Mouse (Mus musculus) stomach, embryonic 15.5 days (tissue): ENCODE measurements around the gene Nipa2. TPM values are rescaled to one million over a fixed set of nuclear protein-coding genes. Genes with fewer than 3 reads are reported as not detected.

Experiments used
- ATAC-seq: fragments of 200-750 bp; cut with Nextera tagmentation; 2 replicates; pipeline ENCODE4 v1.8.0; 2017; ENCODE audit warnings: low read depth, moderate number of reproducible peaks, moderate TSS enrichment; ENCODE audit not compliant: insufficient read depth, low FRiP score
- H3K27ac ChIP-seq: fragments of 300-500 bp; sonication (generic); 2 replicates; pipeline ENCODE4 v1.5.1; 2015; ENCODE audit warnings: mild to moderate bottlenecking, inconsistent platforms
- H3K27me3 ChIP-seq: fragments of 300-500 bp; sonication (generic); replicated peaks from 2 replicates; pipeline ENCODE4 v1.6.1; 2015; ENCODE audit warnings: inconsistent platforms
- H3K36me3 ChIP-seq: fragments of 300-500 bp; sonication (generic); 2 replicates; pipeline ENCODE4 v1.6.1; 2015; ENCODE audit warnings: inconsistent platforms
- H3K4me1 ChIP-seq: fragments of 300-500 bp; sonication (generic); 2 replicates; pipeline ENCODE4 v1.6.1; 2015; ENCODE audit warnings: inconsistent platforms
- H3K4me2 ChIP-seq: fragments of 300-500 bp; sonication (generic); 2 replicates; pipeline ENCODE4 v1.6.1; 2015; ENCODE audit warnings: mild to moderate bottlenecking, inconsistent platforms
- H3K4me3 ChIP-seq: fragments of 300-500 bp; sonication (generic); replicated peaks from 2 replicates; pipeline ENCODE4 v1.5.1; 2015; ENCODE audit warnings: inconsistent platforms
- H3K9ac ChIP-seq: fragments of 300-500 bp; sonication (generic); 2 replicates; pipeline ENCODE4 v1.6.1; 2015; ENCODE audit warnings: inconsistent platforms
- H3K9me3 ChIP-seq: fragments of 300-500 bp; sonication (generic); 2 replicates; pipeline ENCODE4 v1.6.1; 2016; ENCODE audit warnings: inconsistent platforms
- WGBS: fragments of 180-500 bp; shearing (Covaris S2); methylation state at CpG from one replicate; pipeline ENCODE4 v1.1.7; 2015; 5-methylcytosine and 5-hydroxymethylcytosine counted together
- polyA plus RNA-seq: library from polyadenylated mRNA; unstranded; fragments of >200 nt; fragmentation: Nextera tagmentation; extraction: Ambion mirVana; gene quantifications from 2 replicates; pipeline ENCODE4 v1.2.1, GENCODE M21; 2015

Gene Nipa2
- polyA plus RNA-seq, 1 experiment from 2014 or later: 45.2 TPM

DNA sequence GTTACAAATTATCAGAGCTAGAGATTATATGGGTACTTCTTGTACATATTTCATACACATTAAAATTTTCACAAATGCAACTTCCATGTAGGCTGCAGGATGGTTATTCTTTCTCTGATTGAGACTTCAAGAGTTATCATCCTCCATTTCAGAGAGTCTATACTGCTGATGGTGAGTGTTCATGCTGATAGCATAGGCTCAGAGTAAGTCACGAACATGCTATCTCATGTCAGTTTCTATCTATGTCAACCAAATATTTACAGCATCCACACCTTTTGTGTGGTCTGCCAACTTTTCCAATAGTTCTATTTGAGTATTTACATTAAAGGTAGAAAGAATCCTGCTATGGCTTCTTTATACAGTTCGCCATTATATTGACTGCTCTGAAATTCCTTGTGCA, 19.2 kb upstream of the Nipa2 start:
- Histone ChIP-seq H3K4me2 (no peak overlapping the region), H3K36me3 (no peaks in the 10 kb centered on the region), H3K27me3 (no peaks in the 10 kb centered on the region), H3K4me3 (no peak overlapping the region), H3K27ac (no peak overlapping the region), H3K9ac (no peak overlapping the region), H3K9me3 (no peaks in the 10 kb centered on the region), H3K4me1 (no peaks in the 10 kb centered on the region)
- no peak for ATAC-seq
- 78% methylated on average over 2 of the region's 2 CpGs for WGBS

DNA sequence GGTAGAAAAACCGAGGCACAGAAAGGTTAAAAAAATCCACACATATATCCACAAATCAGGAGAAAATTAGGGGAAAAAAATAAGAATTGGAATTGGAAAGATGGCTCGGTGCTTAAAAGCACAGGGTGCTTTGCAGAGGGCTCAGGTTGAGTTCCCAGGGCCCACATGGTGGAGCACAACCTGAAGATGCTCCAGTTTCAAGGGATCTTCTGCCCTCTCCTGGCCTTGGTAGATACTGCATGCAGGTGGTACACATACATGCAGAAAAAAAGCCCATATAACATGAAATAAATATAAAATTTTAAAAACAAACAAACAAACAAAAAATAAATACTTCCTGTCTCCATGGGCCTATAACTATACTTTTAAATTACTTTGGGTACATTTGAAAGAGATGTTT, 12.2 kb upstream of the Nipa2 start:
- no peak for ATAC-seq
- H3K27ac ChIP-seq: no peak overlapping the region
- H3K9me3 ChIP-seq: no peaks in the 10 kb centered on the region
- no peaks in the 10 kb centered on the region for H3K27me3 ChIP-seq
- WGBS: 95% methylated on average over 2 of the region's 2 CpGs
- H3K4me1 ChIP-seq: no peaks in the 10 kb centered on the region
- H3K4me2 ChIP-seq: no peak overlapping the region
- H3K36me3 ChIP-seq: no peaks in the 10 kb centered on the region
- no peak overlapping the region for H3K9ac ChIP-seq
- H3K4me3 ChIP-seq: no peak overlapping the region

DNA sequence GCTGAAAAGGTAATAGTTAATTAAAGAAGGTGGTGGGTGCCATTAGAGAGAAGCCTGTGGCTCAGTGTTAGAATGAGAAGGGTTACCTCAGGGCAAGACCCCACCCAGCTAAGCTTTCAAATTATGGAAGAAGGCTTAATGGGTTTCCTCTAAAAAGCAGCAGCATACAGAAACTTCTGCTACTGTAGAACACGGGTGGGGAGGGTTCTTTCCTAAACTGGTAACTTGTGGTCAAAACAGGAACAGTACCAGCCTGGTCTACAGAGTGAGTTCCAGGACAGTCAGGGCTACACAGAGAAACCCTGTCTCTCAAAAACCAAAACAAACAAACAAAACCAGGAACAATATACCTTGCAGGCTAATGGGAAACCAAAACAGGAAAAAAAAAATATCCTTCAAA, 7.1 kb upstream of the Nipa2 start:
- ATAC-seq: no peak
- H3K4me2 ChIP-seq: no peak overlapping the region
- WGBS: 77% methylated on average over 1 of the region's 1 CpGs

DNA sequence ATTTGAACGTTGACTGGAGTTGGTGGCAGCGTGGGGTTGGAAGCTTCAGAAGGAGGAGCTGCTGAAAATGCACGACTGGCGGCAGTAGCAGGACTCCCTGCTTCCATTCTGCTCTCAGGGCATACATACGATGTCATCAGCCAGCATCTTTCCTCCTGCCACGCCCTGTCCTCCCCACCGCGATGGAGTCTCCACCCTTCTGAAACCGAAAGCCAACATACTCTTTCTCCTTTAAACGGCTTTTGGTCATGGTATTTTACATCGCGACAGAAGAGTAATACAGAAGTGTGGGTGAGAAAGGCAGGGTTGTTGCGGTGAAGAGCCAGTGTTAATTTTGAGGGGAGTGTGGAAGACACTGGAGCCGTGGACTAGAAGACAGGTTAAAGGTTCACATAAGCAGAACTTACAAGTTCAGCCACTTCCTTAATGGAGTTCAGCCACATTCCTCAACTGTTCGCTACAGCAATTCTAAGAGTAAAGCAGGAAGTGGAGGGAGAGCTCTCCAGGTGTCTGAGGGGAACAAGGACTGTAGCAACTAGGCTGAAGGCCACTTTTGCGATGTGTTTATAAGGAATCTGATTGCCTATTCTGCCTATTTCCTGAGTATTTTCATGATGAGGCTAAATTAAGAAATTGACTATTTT, 6.1 kb upstream of the Nipa2 start:
- H3K4me3 ChIP-seq: peak overlapping the region; percentile 31
- ATAC-seq: peak; percentile 47; the same call in 1 of the 2 replicates
- H3K27ac ChIP-seq: peak overlapping the region; percentile 40; the same call in 1 of the 2 replicates
- no peaks in the 10 kb centered on the region for H3K9me3 ChIP-seq
- peak overlapping the region; percentile 44 for H3K4me2 ChIP-seq
- H3K4me1 ChIP-seq: no peaks in the 10 kb centered on the region
- no peaks in the 10 kb centered on the region for H3K27me3 ChIP-seq
- no peak overlapping the region for H3K9ac ChIP-seq
- WGBS: 34% methylated on average over 16 of the region's 16 CpGs
- no peaks in the 10 kb centered on the region for H3K36me3 ChIP-seq

More for the DNA sequence above, 7.1 kb upstream of the Nipa2 start:
- Histone ChIP-seq H3K27ac (no peak overlapping the region), H3K9ac (no peak overlapping the region), H3K4me3 (no peak overlapping the region), H3K4me1 (no peaks in the 10 kb centered on the region), H3K9me3 (no peaks in the 10 kb centered on the region), H3K36me3 (no peaks in the 10 kb centered on the region), H3K27me3 (no peaks in the 10 kb centered on the region)

DNA sequence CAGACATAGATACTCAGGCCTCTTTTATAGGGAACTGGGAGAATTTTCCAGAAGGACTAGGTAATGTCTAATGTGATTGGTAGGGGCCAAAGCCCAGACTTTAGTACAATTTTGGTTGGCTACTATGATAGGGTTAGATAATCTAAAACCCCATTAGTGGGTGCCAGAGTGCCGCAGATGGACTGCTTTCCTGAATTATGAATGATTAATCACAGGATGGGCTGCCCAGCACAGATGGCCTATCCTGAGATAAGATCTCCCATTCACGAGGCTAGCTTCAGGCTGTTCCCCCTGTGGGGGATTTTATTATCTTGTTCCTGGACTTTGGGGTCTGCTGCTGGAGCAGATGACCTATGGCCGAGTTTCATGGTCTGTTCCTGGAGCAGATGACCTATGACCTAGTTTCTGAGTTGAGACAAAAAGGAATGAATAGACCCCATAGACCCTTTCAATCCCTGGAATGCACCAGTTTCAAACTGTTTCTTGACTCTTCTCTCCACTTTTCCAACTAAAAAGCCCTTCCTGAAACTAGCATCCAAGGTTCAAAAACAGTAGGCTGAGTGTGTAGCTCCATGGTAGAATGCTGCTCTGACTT, 4.7 kb upstream of the Nipa2 start:
- ATAC-seq: no peak
- no peak overlapping the region for H3K27ac ChIP-seq
- H3K27me3 ChIP-seq: no peaks in the 10 kb centered on the region
- H3K4me2 ChIP-seq: no peak overlapping the region
- H3K4me1 ChIP-seq: 0 out of 2 replicates have a peak, but pooled peaks cover 4% of the 10 kb centered on the region
- no peak overlapping the region for H3K4me3 ChIP-seq
- H3K9ac ChIP-seq: no peak overlapping the region
- no peaks in the 10 kb centered on the region for H3K9me3 ChIP-seq
- no peaks in the 10 kb centered on the region for H3K36me3 ChIP-seq
- 39% methylated on average over 3 of the region's 3 CpGs for WGBS

DNA sequence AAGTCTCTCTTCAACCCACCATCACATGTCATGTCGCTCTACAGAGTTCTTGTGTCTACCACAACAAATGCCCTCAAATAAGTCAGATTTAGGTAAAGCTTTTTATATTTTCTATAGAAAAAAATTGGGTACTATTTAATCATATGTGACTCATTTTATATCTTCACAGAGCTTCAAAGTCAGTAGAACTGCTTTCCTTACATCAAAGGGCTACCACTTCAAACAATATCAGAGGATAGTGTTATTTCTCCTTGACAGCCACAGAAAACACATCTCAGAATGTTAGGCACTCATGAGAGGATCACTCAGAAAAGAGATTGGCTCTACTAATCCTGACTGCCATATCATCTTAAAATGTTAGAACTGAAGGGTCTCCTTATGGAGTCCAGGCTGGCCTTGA, 1.8 kb downstream of the Nipa2 start:
- no peak overlapping the region for H3K27ac ChIP-seq
- no peaks in the 10 kb centered on the region for H3K9me3 ChIP-seq
- no peaks in the 10 kb centered on the region for H3K36me3 ChIP-seq
- 98% methylated on average over 1 of the region's 1 CpGs for WGBS
- no peak overlapping the region for H3K9ac ChIP-seq
- H3K27me3 ChIP-seq: no peaks in the 10 kb centered on the region
- H3K4me3 ChIP-seq: no peak overlapping the region
- peaks cover 10% of the 10 kb centered on the region; the same call in 1 of the 2 replicates for H3K4me1 ChIP-seq
- H3K4me2 ChIP-seq: no peak overlapping the region
- ATAC-seq: no peak

DNA sequence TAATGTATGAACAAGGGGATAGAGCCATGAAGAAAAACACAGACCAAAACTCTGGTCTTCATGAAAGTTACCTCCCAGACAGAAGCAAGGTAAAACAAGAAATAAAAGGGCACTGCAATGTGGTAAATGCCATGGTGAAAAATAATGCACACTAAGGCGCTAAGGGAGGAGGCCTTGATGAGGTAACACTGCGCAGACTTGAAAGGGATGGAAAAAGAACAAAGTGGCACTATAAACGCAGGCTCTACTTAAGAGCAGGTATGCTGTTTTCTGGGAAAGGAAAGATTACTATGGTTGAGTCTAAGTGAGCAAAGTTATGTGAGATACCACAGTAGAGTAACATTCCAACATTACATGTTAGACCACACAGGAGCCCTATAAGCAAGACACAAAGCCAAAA, 2.5 kb downstream of the Nipa2 start:
- H3K9ac ChIP-seq: no peak overlapping the region
- H3K9me3 ChIP-seq: no peaks in the 10 kb centered on the region
- WGBS: 95% methylated on average over 3 of the region's 3 CpGs
- no peaks in the 10 kb centered on the region for H3K27me3 ChIP-seq
- H3K27ac ChIP-seq: no peak overlapping the region
- no peak overlapping the region for H3K4me3 ChIP-seq
- no peak for ATAC-seq
- peaks cover 10% of the 10 kb centered on the region; the same call in 1 of the 2 replicates for H3K4me1 ChIP-seq
- H3K36me3 ChIP-seq: no peaks in the 10 kb centered on the region
- H3K4me2 ChIP-seq: no peak overlapping the region

DNA sequence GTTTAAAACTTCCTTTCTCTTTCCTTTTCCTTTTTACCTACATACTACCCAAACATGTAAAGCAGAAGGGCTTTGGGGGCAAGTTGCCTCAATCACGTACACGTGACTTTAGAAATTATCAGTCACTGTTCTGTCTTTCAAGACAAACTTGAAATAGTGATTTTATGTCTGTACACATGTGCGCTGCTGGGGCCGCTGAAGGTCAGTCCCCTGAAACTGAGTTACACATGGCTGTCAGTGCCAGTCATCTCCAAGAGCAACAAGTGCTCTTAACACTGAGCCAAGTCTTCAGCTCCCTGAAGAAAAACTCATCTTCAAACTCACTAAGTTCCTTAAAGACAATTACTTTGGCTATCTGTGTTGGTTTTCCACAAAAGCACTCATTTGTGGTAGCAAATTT, 4.4 kb downstream of the Nipa2 start:
- no peak overlapping the region for H3K4me2 ChIP-seq
- ATAC-seq: no peak
- 92% methylated on average over 4 of the region's 4 CpGs for WGBS

DNA sequence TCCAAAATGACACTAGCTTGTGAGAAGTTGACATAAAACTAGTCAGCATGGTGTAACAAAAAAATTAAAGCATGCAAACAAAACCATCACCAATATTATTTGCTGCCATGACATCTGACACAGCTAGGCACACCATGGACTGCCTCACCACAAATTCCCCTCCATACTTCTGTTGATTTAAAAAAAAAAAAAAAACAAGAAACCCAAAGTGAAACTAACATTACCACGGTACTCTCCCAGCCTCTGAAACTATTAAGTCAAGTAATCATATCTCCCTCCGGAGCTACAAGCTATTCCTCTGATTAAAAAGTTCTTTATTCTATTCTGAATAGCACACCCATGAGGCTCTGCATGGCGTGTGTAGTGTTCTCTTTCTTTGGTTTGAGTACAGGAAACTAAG, 5.1 kb downstream of the Nipa2 start:
- Histone ChIP-seq H3K9me3 (no peaks in the 10 kb centered on the region), H3K9ac (no peak overlapping the region), H3K36me3 (peaks cover 7% of the 10 kb centered on the region; the same call in 1 of the 2 replicates), H3K4me3 (no peak overlapping the region), H3K4me2 (no peak overlapping the region), H3K27ac (no peak overlapping the region), H3K4me1 (peaks cover 5% of the 10 kb centered on the region; the same call in 1 of the 2 replicates), H3K27me3 (no peaks in the 10 kb centered on the region)
- no peak for ATAC-seq
- WGBS: 88% methylated on average over 3 of the region's 3 CpGs

More for the DNA sequence above, 4.4 kb downstream of the Nipa2 start:
- H3K27ac ChIP-seq: no peak overlapping the region
- no peaks in the 10 kb centered on the region for H3K9me3 ChIP-seq
- H3K36me3 ChIP-seq: peaks cover 7% of the 10 kb centered on the region; the same call in 1 of the 2 replicates
- H3K9ac ChIP-seq: no peak overlapping the region
- no peak overlapping the region for H3K4me3 ChIP-seq
- no peaks in the 10 kb centered on the region for H3K27me3 ChIP-seq
- peaks cover 6% of the 10 kb centered on the region; the same call in 1 of the 2 replicates for H3K4me1 ChIP-seq

DNA sequence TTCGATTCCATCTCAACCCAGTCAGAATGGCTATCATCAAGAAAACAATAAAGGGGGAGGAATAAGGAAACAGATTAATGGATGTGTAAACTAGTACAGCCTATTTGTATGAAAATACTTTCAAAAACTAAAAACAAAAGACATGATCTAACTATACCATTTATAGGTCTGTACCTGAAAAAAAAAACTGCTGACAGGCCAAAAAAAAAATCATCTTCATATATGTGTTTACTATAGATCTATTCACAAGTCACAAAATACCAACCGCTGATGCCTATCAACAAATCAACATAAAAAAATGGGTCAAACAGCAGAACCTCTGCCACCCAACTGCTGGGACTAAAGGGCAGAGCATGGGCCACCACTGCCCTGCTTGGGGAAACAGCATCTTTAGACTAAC, 6.2 kb downstream of the Nipa2 start:
- no peak overlapping the region for H3K4me2 ChIP-seq
- ATAC-seq: no peak
- no peak overlapping the region for H3K4me3 ChIP-seq
- no peak overlapping the region for H3K9ac ChIP-seq
- H3K27ac ChIP-seq: no peak overlapping the region
- WGBS: 89% methylated on average over 2 of the region's 2 CpGs
- H3K4me1 ChIP-seq: peaks cover 4% of the 10 kb centered on the region; the same call in 1 of the 2 replicates
- no peaks in the 10 kb centered on the region for H3K9me3 ChIP-seq
- peaks cover 7% of the 10 kb centered on the region; the same call in 1 of the 2 replicates for H3K36me3 ChIP-seq
- no peaks in the 10 kb centered on the region for H3K27me3 ChIP-seq

DNA sequence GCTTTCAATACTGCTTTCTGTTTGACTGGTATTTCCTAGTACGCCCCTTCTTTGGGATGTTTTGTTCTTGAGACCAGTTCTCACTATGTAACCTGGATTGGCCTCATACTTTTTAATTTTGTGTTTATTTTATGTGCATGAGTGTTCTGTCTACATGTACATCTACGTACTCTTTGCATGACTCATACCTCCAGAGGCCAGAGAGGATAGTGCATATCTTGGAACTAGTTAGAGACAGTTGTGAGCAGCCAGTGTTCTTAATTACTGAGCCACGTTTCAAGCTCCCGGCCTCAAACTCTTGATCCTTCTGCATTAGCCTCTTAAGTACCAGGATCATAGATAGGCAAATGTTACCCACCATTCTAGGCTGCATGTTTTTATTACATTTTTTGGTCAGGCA, 23.9 kb downstream of the Nipa2 start:
- WGBS: 94% methylated on average over 4 of the region's 4 CpGs
- Histone ChIP-seq H3K4me1 (no peaks in the 10 kb centered on the region), H3K36me3 (0 out of 2 replicates have a peak, but pooled peaks cover 3% of the 10 kb centered on the region), H3K9ac (no peak overlapping the region), H3K9me3 (no peaks in the 10 kb centered on the region), H3K4me3 (no peak overlapping the region), H3K27ac (no peak overlapping the region), H3K27me3 (no peaks in the 10 kb centered on the region), H3K4me2 (no peak overlapping the region)
- no peak; the same call in 1 of the 2 replicates for ATAC-seq

DNA sequence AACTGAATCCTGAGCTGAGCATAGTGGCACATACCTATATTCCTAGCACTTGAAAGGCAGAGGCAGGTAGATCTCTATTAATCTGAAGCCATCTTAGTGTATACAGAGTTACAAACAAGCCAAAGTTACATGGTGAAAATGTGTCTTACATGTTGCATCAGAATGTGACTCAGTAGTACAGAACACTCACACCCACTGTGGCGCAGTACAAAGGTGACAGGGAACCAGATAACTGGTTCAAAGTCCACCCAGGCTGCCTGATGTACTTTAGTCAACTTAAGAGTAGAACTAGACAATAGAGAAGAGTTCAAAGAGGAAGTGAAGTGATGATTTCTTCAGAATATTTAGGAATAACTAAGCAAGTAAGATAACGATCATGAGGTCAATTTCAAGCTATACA, 27.3 kb downstream of the Nipa2 start:
- H3K27ac ChIP-seq: no peak overlapping the region
- peaks cover 6% of the 10 kb centered on the region; the same call in 1 of the 2 replicates for H3K36me3 ChIP-seq
- ATAC-seq: no peak

More for the DNA sequence above, 27.3 kb downstream of the Nipa2 start:
- Histone ChIP-seq H3K9me3 (no peaks in the 10 kb centered on the region), H3K4me2 (no peak overlapping the region), H3K4me1 (no peaks in the 10 kb centered on the region), H3K9ac (no peak overlapping the region), H3K27me3 (no peaks in the 10 kb centered on the region), H3K4me3 (no peak overlapping the region)
- 96% methylated on average over 2 of the region's 2 CpGs for WGBS
